Mouse (Mus musculus) lung, embryonic 16.5 days (tissue): Measurements from ENCODE around the gene Wsb1. TPM values are rescaled to one million over a fixed set of nuclear protein-coding genes. Genes with fewer than 3 reads are reported as not detected.
A peak's percentile ranks its signal among the peaks of the same experiment; 100 is the strongest.

Experiments used
- ATAC-seq: fragments of 200-750 bp; cut with Nextera tagmentation; 2 replicates; pipeline ENCODE4 v1.8.0; 2017; ENCODE audit warnings: low read depth, mild to moderate bottlenecking, moderate library complexity
- H3K27ac ChIP-seq: fragments of 300-500 bp; sonication (generic); 2 replicates; pipeline ENCODE4 v1.5.1; 2014; ENCODE audit warnings: mild to moderate bottlenecking, control low read depth, low read length
- H3K27me3 ChIP-seq: fragments of 300-500 bp; sonication (generic); 2 replicates; pipeline ENCODE4 v1.6.1; 2014; ENCODE audit warnings: low read depth, low read length, mixed read lengths; ENCODE audit not compliant: control insufficient read depth, insufficient read depth
- H3K36me3 ChIP-seq: fragments of 300-500 bp; sonication (generic); 2 replicates; pipeline ENCODE4 v1.6.1; 2014; ENCODE audit warnings: low read length; ENCODE audit not compliant: control insufficient read depth, insufficient read depth
- H3K4me1 ChIP-seq: fragments of 300-500 bp; sonication (generic); replicated peaks from 2 replicates; pipeline ENCODE4 v1.6.1; 2014; ENCODE audit warnings: low read length, mixed read lengths; ENCODE audit not compliant: control insufficient read depth, insufficient read depth
- H3K4me2 ChIP-seq: fragments of 300-500 bp; sonication (generic); 2 replicates; pipeline ENCODE4 v1.6.1; 2014; ENCODE audit warnings: low read depth, low read length, control low read depth
- H3K4me3 ChIP-seq: fragments of 300-500 bp; sonication (generic); 2 replicates; pipeline ENCODE4 v1.5.1; 2014; ENCODE audit warnings: mild to moderate bottlenecking, low read length, control low read depth
- H3K9ac ChIP-seq: fragments of 300-500 bp; sonication (generic); 2 replicates; pipeline ENCODE4 v1.6.1; 2014; ENCODE audit warnings: low read length, control low read depth
- H3K9me3 ChIP-seq: fragments of 300-500 bp; sonication (generic); 2 replicates; pipeline ENCODE4 v1.6.1; 2016; ENCODE audit warnings: low read length; ENCODE audit not compliant: control insufficient read depth
- WGBS: fragments of 180-500 bp; shearing (Covaris S2); extraction: QIAGEN DNeasy Blood & Tissue Kit; methylation state at CpG from one replicate; pipeline ENCODE4 v1.1.7; 2014; 5-methylcytosine and 5-hydroxymethylcytosine counted together
- polyA plus RNA-seq: library from polyadenylated mRNA; unstranded; fragments of >200 nt; fragmentation: Nextera tagmentation; extraction: Ambion mirVana; gene quantifications from 2 replicates; pipeline ENCODE4 v1.2.1, GENCODE M21; 2015

The Wsb1 gene
- polyA plus RNA-seq, 1 experiment from 2014 or later, result 222 TPM

- Histone ChIP-seq H3K9ac (no peak overlapping the region), H3K4me1 (peaks cover 6% of the 10 kb centered on the region; the same call in 1 of the 2 replicates), H3K4me3 (no peak overlapping the region), H3K36me3 (no peaks in the 10 kb centered on the region), H3K9me3 (no peaks in the 10 kb centered on the region), H3K27me3 (no peaks in the 10 kb centered on the region), H3K4me2 (no peak overlapping the region), H3K27ac (no peak overlapping the region)
- WGBS, result 69% methylated on average over 5 of the region's 5 CpGs
- no peak for ATAC-seq
These were observed 44.5 kb downstream of the Wsb1 start for GRCm38 (mm10) chr11:79209882-79210471.

DNA sequence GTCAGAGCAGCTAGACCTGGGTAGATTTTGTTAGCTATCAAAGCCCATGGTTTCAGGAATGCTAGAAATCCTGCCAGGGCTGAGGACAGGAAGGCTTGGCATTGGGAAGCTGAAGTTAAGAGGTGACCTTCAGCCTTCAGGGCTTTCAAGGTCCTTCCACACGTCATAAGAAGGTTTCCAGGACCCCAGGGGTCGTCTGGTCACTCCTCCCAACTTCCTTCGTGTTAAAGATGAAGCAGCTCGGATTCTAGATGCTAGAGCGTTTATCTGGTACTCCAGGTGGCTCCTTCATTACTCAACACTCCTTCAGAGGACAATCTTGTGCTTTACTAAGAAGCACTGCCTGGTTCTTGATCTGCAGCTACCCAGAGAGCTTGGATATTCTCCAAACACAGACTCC is 45.4 kb downstream of the Wsb1 start:
- ATAC-seq, result no peak
- Histone ChIP-seq H3K4me3 (no peak overlapping the region), H3K36me3 (no peaks in the 10 kb centered on the region), H3K27ac (no peak overlapping the region), H3K27me3 (no peaks in the 10 kb centered on the region), H3K9ac (no peak overlapping the region), H3K9me3 (no peaks in the 10 kb centered on the region), H3K4me1 (peaks cover 7% of the 10 kb centered on the region; the same call in 1 of the 2 replicates), H3K4me2 (no peak overlapping the region)
- WGBS, result 35% methylated on average over 5 of the region's 5 CpGs

- ATAC-seq, result no peak
These were observed 46.0 kb downstream of the Wsb1 start for GRCm38 (mm10) chr11:79208462-79208861.

DNA sequence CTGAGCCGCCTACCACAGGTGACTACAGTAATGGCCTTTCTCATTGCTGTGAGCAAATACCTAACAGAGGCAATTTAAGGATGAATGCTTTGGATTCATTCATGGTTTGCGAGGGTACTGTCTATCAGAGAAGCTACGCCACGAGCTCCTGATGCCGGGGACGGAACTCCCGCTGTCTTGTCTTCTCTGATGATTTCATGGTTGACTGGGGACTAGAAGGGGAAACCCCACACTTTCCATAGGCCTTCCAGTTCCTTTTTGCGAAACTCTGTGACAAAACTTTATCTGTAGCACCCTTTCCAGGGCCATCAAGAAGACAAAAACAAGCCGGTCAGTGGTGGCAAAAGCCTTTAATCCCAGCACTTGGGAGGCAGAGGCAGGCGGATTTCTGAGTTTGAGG is 46.8 kb downstream of the Wsb1 start:
- Histone ChIP-seq H3K4me2 (no peak overlapping the region), H3K27me3 (no peaks in the 10 kb centered on the region), H3K27ac (no peak overlapping the region), H3K9me3 (no peaks in the 10 kb centered on the region), H3K4me1 (peaks cover 6% of the 10 kb centered on the region; the same call in 1 of the 2 replicates), H3K9ac (no peak overlapping the region), H3K4me3 (no peak overlapping the region), H3K36me3 (no peaks in the 10 kb centered on the region)
- ATAC-seq, result no peak
- WGBS, result 90% methylated on average over 10 of the region's 10 CpGs

More at GRCm38 (mm10) chr11:79208462-79208861, 46.0 kb downstream of the Wsb1 start:
- Histone ChIP-seq H3K36me3 (no peaks in the 10 kb centered on the region), H3K4me1 (peaks cover 6% of the 10 kb centered on the region; the same call in 1 of the 2 replicates), H3K4me2 (no peak overlapping the region), H3K4me3 (no peak overlapping the region), H3K9ac (no peak overlapping the region), H3K27me3 (no peaks in the 10 kb centered on the region), H3K9me3 (no peaks in the 10 kb centered on the region), H3K27ac (no peak overlapping the region)
- WGBS, result 93% methylated on average over 4 of the region's 4 CpGs

DNA sequence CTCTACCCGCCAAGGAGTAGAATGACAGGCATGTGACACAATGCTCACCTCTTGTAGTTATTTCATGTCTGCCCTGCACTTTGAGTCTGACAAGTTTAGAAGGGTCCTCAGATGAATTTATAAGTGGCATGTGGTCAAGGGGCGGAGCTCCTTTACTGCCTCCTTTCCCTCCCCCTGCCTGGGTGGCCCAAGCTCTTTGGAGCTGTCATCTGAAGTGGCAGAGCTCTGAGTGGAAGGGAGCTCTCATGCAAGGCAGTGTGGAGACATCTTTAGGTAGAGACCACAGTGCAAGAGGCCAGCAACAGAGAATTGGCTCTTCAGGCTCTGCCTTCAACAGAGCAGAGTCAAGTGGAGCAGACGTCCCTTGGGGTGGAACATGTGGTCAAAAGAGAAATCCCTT is 50.0 kb downstream of the Wsb1 start:
- Histone ChIP-seq H3K27me3 (no peaks in the 10 kb centered on the region), H3K4me2 (no peak overlapping the region), H3K9me3 (no peaks in the 10 kb centered on the region), H3K4me3 (no peak overlapping the region), H3K4me1 (peaks cover 6% of the 10 kb centered on the region; the same call in 1 of the 2 replicates), H3K36me3 (no peaks in the 10 kb centered on the region), H3K9ac (no peak overlapping the region), H3K27ac (no peak overlapping the region)
- ATAC-seq, result peak; percentile 75; the same call in 1 of the 2 replicates
- WGBS, result 56% methylated on average over 3 of the region's 3 CpGs

- Histone ChIP-seq H3K9ac (no peak overlapping the region), H3K4me2 (no peak overlapping the region), H3K27ac (no peak overlapping the region), H3K4me3 (no peak overlapping the region), H3K4me1 (peaks cover 15% of the 10 kb centered on the region), H3K27me3 (no peaks in the 10 kb centered on the region), H3K36me3 (no peaks in the 10 kb centered on the region), H3K9me3 (no peaks in the 10 kb centered on the region)
- ATAC-seq, result no peak
- 24% methylated on average over 7 of the region's 7 CpGs for whole genome bisulfite sequencing
These were observed 54.0 kb downstream of the Wsb1 start for GRCm38 (mm10) chr11:79200502-79200901.

DNA sequence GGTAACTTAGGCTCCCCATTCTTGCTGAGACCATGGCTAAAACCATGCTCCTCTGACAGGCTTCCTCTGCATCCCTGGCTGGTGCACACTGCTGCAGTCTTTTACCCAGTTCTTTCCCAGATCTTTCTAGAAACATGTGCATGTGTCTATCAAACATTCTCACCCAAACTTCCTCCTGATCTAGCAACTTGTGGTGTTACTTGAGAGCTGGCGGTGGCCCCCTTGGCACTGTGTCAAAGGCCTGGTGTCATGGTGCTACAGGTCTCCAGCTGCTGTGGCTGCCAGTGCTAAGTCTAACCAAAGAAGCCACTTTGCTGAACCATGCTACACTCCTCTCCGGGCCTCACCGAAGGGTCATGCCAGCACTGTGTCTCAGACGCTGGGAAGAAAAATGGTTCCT is 55.9 kb downstream of the Wsb1 start:
- H3K27ac ChIP-seq, result no peak overlapping the region
- H3K27me3 ChIP-seq, result no peaks in the 10 kb centered on the region
- 71% methylated on average over 4 of the region's 4 CpGs for WGBS
- no peaks in the 10 kb centered on the region for H3K9me3 ChIP-seq
- H3K9ac ChIP-seq, result no peak overlapping the region
- peaks cover 9% of the 10 kb centered on the region for H3K4me1 ChIP-seq
- no peak overlapping the region for H3K4me2 ChIP-seq
- ATAC-seq, result no peak
- H3K36me3 ChIP-seq, result no peaks in the 10 kb centered on the region
- H3K4me3 ChIP-seq, result no peak overlapping the region

GRCm38 (mm10) chr11:79197846-79198235 is 56.6 kb downstream of the Wsb1 start:
- Histone ChIP-seq H3K9ac (no peak overlapping the region), H3K36me3 (no peaks in the 10 kb centered on the region), H3K27me3 (no peaks in the 10 kb centered on the region), H3K4me1 (peaks cover 9% of the 10 kb centered on the region), H3K27ac (no peak overlapping the region), H3K4me3 (no peak overlapping the region), H3K9me3 (no peaks in the 10 kb centered on the region), H3K4me2 (no peak overlapping the region)
- WGBS, result 61% methylated on average over 6 of the region's 6 CpGs
- ATAC-seq, result no peak

DNA sequence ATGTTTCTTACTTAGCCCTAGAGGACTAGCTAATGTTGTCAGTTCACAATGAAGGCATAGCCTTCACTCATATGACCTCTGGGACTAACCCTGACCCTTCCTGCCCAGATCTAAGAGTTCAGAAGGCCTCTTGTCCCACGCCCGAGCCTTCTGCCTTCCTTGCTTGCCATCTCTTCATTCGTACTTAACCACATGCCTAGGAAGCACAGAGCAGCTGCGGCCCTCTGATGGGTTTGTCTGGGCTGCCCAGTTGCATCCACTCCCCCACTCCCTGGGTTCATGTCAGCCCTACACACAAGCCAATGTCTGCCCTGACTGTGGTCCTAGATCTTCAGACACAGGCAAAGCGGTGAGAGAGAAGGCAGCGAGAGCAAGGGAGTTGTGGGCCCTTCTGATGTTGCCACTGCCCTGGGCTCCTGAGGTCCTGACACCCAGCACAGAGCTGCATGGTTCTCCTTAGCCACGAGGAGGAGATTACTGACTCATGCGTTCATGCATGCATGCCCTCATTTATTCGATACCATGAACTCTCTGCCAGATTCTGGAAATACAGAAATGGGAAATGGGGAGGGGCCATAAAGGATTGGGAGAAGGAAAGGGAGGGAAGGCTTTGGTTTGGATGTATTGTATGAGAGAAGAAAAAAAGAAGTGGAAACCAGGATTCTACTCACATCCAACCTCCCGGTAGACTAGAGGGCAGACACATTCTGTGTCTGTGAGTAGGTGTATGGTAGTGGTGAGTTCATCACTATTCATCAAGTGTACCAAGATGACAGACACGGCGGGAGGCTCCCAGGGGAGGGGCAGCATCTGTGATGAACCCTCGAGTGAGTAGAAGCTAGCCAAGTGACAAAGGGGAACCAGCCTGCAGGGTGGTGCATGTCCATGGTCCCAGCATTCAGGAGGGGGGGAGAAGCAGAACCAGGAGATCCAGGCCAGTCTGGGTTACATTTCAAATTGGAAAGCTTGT is 57.3 kb downstream of the Wsb1 start:
- H3K27ac ChIP-seq, result no peak overlapping the region

More for the DNA sequence above, 57.3 kb downstream of the Wsb1 start:
- H3K4me3 ChIP-seq, result no peak overlapping the region
- no peak for ATAC-seq
- no peaks in the 10 kb centered on the region for H3K36me3 ChIP-seq
- 69% methylated on average over 13 of the region's 13 CpGs for WGBS
- no peak overlapping the region for H3K4me2 ChIP-seq
- peaks cover 9% of the 10 kb centered on the region for H3K4me1 ChIP-seq
- H3K27me3 ChIP-seq, result no peaks in the 10 kb centered on the region
- no peak overlapping the region for H3K9ac ChIP-seq
- H3K9me3 ChIP-seq, result no peaks in the 10 kb centered on the region
